Mouse (Mus musculus) left cerebral cortex, postnatal 25 days (tissue): ENCODE results near the gene 0610030E20Rik. TPM values are rescaled to one million over a fixed set of nuclear protein-coding genes. Genes with fewer than 3 reads are reported as not detected.

Source experiments
- DNase-seq, 2 experiments: peaks; one replicate each; pipeline ENCODE4 v3.0.0; 2022; ENCODE audit warnings: low spot score in 2 of 2, mixed read lengths in 1 of 2
- intact Hi-C: fragments of 180-260 bp; cut with DNase I; formaldehyde crosslinking; loops from one replicate; pipeline ENCODE4 v1.15.1; 2025
- total RNA-seq, 2 experiments: library from RNA; stranded (reverse); gene quantifications; 2 replicates each; pipeline ENCODE4 v1.2.3; 2021

Gene 0610030E20Rik
- total RNA-seq, 2 experiments from 2014 or later, result 15.1 to 16.9 TPM

- no peak for DNase-seq
- intact Hi-C loops, result no loop called here
These were observed 41.1 kb downstream of the 0610030E20Rik start for GRCm38 (mm10) chr6:72388266-72388665.

- DNase-seq, result no peak
- intact Hi-C loops, result no loop called here
These were observed 41.7 kb downstream of the 0610030E20Rik start for GRCm38 (mm10) chr6:72388791-72389329.

- DNase-seq, result no peak
- intact Hi-C loops, result no loop called here
These were observed 42.4 kb downstream of the 0610030E20Rik start for GRCm38 (mm10) chr6:72389471-72389940.

- peak in 1 of 2 experiments; percentile 38 for DNase-seq
- intact Hi-C loops, result no loop called here
These were observed 43.0 kb downstream of the 0610030E20Rik start, which contains the start of gene Vamp8 for GRCm38 (mm10) chr6:72389941-72390771. Gene Vamp8 (minus strand): TSS chr6:72390703.

- no peak for DNase-seq
- intact Hi-C loops, result no loop called here
These were observed 43.8 kb downstream of the 0610030E20Rik start for GRCm38 (mm10) chr6:72390795-72391521.

- no peak for DNase-seq
- intact Hi-C loops, result no loop called here
These were observed 45.2 kb downstream of the 0610030E20Rik start for GRCm38 (mm10) chr6:72392341-72392740.

GRCm38 (mm10) chr6:72396837-72397251 is 49.7 kb downstream of the 0610030E20Rik start:
- DNase-seq, result no peak
- intact Hi-C loops, result no loop called here

GRCm38 (mm10) chr6:72399967-72400366 is 52.9 kb downstream of the 0610030E20Rik start:
- no peak for DNase-seq
- intact Hi-C loops, result no loop called here

- peak; percentile 59 to 76 for DNase-seq
- intact Hi-C loops, result no loop called here
These were observed 54.8 kb downstream of the 0610030E20Rik start for GRCm38 (mm10) chr6:72401875-72402274.

Other genes starting within 250 kb of the 0610030E20Rik start
- 100 to 1,000 TPM; 159 TPM for gene St3gal5, start 249.7 kb upstream of the 0610030E20Rik start, total RNA-seq
- 1 to 10 TPM; 1.4 to 1.8 TPM for gene Atoh8, start 111.7 kb upstream of the 0610030E20Rik start, total RNA-seq
- gene Sftpb, start 42.7 kb upstream of the 0610030E20Rik start, total RNA-seq, result not detected
- 10 to 100 TPM; 32.3 to 34.8 TPM for gene Usp39, start 2.1 kb upstream of the 0610030E20Rik start, total RNA-seq
- 1 to 10 TPM; 7.9 to 8.7 TPM for gene Tmem150a, start 8.1 kb downstream of the 0610030E20Rik start, total RNA-seq
- gene Rnf181, start 19.6 kb downstream of the 0610030E20Rik start, total RNA-seq, result 10 to 100 TPM; 69.9 to 71.1 TPM
- 1 to 10 TPM; 4.0 to 4.6 TPM for gene Vamp5, start 33.2 kb downstream of the 0610030E20Rik start, total RNA-seq
- 10 to 100 TPM; 10.5 to 12.7 TPM for gene Vamp8, start 43.4 kb downstream of the 0610030E20Rik start, total RNA-seq
- gene Ggcx, start 67.0 kb downstream of the 0610030E20Rik start, total RNA-seq, result 10 to 100 TPM; 19.2 to 19.3 TPM
- gene Mat2a, start 92.2 kb downstream of the 0610030E20Rik start, total RNA-seq, result 100 to 1,000 TPM; 168 to 176 TPM
- under 1 TPM; 0.28 to 0.94 TPM for gene Sh2d6, start 174.4 kb downstream of the 0610030E20Rik start, total RNA-seq
- 1 to 10 TPM; 1.9 to 2.9 TPM for gene Capg, start 197.1 kb downstream of the 0610030E20Rik start, total RNA-seq